Mouse (Mus musculus): ENCODE measurements around the gene Spata3. TPM values are rescaled to one million over a fixed set of nuclear protein-coding genes. Genes with fewer than 3 reads are reported as not detected.

Gene Spata3
- polyA plus RNA-seq, 1 experiment from 2014 or later, result not detected

DNA sequence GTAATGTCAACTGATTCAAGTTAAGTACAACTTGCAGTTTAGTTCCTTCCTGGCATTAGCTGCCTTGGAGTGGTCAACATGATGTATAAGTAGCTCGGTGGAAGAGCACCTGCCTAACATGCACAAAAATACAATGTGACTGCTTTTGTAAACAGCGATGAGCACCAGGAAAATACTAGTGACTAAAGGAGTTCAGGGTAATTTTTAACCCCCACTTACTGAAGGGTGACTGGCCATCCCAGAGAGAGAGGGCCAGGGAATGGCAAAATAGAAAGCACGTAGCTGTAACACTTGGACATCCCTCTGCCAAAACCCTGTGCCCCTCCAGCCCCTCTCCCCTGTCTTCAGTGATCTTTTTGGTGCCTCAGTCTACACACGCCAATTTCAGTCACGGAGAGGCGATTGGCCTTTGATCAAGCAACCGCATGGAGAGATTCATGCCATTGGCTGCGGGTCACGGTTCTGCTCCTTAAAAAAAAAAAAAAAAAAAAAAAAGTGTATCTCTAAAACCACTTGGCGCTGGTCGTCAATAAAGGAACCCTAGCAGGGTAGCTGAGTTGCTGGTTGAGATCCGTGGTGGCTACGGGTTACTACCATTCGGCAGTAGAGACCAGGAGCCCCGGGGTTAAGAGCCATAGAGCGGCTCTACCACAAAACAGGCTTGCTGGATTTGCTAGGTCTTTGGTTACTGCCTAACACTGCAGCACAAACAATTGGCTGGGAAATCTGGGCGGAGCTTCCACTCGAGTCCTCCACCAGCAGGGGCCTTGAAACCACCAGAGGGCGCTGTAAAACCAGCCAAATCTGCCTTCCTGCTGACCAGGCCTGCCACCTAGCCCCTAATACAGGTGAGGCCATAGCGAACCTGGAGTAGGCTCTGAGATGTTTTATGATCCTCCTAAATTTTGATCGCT, 42.5 kb downstream of the Spata3 start:
- ATAC-seq (ENCODE audit: low FRiP score) (peak; percentile 79), DNase-seq (ENCODE audit: low spot score) (peak; percentile 96)
- peak overlapping the region; percentile 18; the same call in 1 of the 2 replicates for H3K4me3 ChIP-seq (ENCODE audit: low read depth, low read length)
- WGBS, result 9% methylated on average over 21 of the region's 21 CpGs
- H3K9ac ChIP-seq (ENCODE audit: low read depth, low read length), result peak overlapping the region; percentile 52
- H3K36me3 ChIP-seq (ENCODE audit: control insufficient read depth, insufficient read depth, low read length), result no peaks in the 10 kb centered on the region
- peak overlapping the region; percentile 48 for H3K4me2 ChIP-seq (replicated peaks; ENCODE audit: low read depth, low read length)
- 0 out of 2 replicates have a peak overlapping the region, but pooled peaks have one; percentile 17 for H3K27ac ChIP-seq (ENCODE audit: low read depth, low read length)
- no peaks in the 10 kb centered on the region for H3K27me3 ChIP-seq (ENCODE audit: control insufficient read depth, insufficient read depth, low read length)
- H3K9me3 ChIP-seq (ENCODE audit: control insufficient read depth, low read length), result no peaks in the 10 kb centered on the region
- H3K4me1 ChIP-seq (replicated peaks; ENCODE audit: control insufficient read depth, insufficient read depth, low read length), result no peaks in the 10 kb centered on the region

DNA sequence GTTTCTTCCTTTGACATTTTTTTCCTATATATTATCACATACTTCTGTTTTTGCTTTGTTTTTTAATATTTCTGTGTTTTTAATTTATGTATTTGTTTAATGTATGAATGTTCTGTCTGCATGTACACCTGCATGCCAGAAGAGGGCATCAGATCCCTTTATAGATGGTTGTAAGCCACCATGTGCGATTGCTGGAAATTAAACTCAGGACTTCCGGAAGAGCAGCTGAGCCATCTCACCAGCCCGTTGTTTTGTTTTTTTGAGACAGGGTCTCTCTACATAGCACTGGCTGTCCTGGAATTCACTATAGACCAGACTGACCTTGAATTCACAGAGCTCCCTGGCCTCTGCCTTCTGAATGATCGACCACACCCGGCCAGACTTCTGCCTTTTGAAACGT, 45.9 kb downstream of the Spata3 start:
- DNase-seq (ENCODE audit: low spot score) (no peak), ATAC-seq (ENCODE audit: low FRiP score) (no peak)
- no peaks in the 10 kb centered on the region for H3K9me3 ChIP-seq (ENCODE audit: control insufficient read depth, low read length)
- H3K27me3 ChIP-seq (ENCODE audit: control insufficient read depth, insufficient read depth, low read length), result no peaks in the 10 kb centered on the region
- H3K4me2 ChIP-seq (replicated peaks; ENCODE audit: low read depth, low read length), result no peak overlapping the region
- H3K27ac ChIP-seq (ENCODE audit: low read depth, low read length), result no peak overlapping the region
- H3K4me1 ChIP-seq (replicated peaks; ENCODE audit: control insufficient read depth, insufficient read depth, low read length), result no peaks in the 10 kb centered on the region
- no peaks in the 10 kb centered on the region for H3K36me3 ChIP-seq (ENCODE audit: control insufficient read depth, insufficient read depth, low read length)
- no peak overlapping the region for H3K4me3 ChIP-seq (ENCODE audit: low read depth, low read length)
- H3K9ac ChIP-seq (ENCODE audit: low read depth, low read length), result no peak overlapping the region
- 89% methylated on average over 6 of the region's 6 CpGs for WGBS

DNA sequence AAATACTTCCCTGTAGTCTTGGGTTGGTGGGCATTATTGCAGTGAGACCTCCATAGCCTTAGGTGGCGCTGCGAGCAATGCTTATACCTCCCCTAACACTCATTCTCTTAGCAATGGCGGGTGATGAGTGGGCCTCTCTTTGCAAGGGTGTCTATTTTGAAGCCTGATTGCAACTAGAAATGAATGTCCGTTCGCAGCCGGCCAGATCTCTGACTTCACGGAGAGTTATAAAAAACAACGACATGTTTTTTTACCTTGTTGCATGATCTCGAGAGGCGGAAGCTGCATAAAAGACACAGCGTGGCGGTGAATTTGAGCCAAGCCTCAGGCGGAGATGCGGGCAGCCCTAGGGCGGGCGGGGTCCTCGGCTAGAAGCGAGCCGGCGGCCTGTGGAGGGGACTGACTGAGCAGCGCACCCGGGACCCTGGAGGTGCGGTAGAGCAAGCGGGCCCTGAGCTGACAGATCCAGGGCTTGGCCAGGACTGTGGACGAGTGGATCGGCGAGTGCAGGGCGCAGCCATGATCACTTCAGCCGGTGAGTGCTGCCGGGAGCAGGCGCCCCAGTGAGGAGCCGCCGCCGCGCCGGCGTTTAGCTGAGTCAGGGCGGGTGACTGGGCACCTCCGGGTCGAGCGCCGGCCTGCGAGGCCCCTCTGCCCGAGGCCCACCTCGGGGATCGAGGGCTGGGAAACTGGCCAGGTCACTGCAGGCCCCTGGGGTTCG, 47.8 kb downstream of the Spata3 start, which contains the start of gene Psmd1:
Gene Psmd1 (plus strand): TSS at position 117 of the 721 bp plus-strand sequence.
- peak; percentile 95 for ATAC-seq (ENCODE audit: low FRiP score)
- Histone ChIP-seq H3K9ac (ENCODE audit: low read depth, low read length) (peak within 1 kb of the TSS; percentile 93), H3K4me3 (ENCODE audit: low read depth, low read length) (peak within 1 kb of the TSS; percentile 88), H3K9me3 (ENCODE audit: control insufficient read depth, low read length) (no peaks in the 10 kb centered on the region), H3K36me3 (ENCODE audit: control insufficient read depth, insufficient read depth, low read length) (no peaks in the 10 kb centered on the region), H3K4me2 (replicated peaks; ENCODE audit: low read depth, low read length) (peak within 1 kb of the TSS; percentile 46), H3K27ac (ENCODE audit: low read depth, low read length) (peak within 1 kb of the TSS; percentile 73; the same call in 1 of the 2 replicates), H3K27me3 (ENCODE audit: control insufficient read depth, insufficient read depth, low read length) (no peaks in the 10 kb centered on the region), H3K4me1 (replicated peaks; ENCODE audit: control insufficient read depth, insufficient read depth, low read length) (no peaks in the 10 kb centered on the region)
- DNase-seq (ENCODE audit: low spot score), result peak; percentile 96
- under 1% methylated on average over 47 of the region's 47 CpGs for WGBS

DNA sequence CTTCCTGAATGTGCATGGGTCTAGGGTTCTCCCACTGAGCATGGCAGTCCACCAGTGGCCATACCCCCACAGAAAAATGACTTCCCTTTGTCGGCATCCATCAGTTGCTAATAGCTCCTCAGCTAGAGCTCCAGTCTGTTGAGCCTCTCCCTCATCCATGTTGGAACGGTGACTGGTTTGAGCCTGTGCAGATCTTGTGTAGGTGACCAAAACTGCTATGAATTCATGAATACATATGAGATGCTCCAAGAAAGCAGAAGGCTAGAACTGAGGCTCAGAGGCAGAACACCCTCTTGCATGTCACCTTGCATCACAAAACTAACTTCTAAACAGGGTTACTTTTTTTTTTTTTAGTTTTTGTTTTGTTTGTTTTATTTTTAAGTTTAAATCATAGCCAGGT, 59.9 kb downstream of the Spata3 start:
- no peak overlapping the region for H3K9ac ChIP-seq (ENCODE audit: low read depth, low read length)
- 95% methylated on average over 2 of the region's 2 CpGs for WGBS
- ATAC-seq (ENCODE audit: low FRiP score) (no peak), DNase-seq (ENCODE audit: low spot score) (no peak)
- no peaks in the 10 kb centered on the region for H3K9me3 ChIP-seq (ENCODE audit: control insufficient read depth, low read length)
- peaks cover 9% of the 10 kb centered on the region; the same call in 1 of the 2 replicates for H3K36me3 ChIP-seq (ENCODE audit: control insufficient read depth, insufficient read depth, low read length)
- no peaks in the 10 kb centered on the region for H3K4me1 ChIP-seq (replicated peaks; ENCODE audit: control insufficient read depth, insufficient read depth, low read length)
- H3K4me3 ChIP-seq (ENCODE audit: low read depth, low read length), result no peak overlapping the region
- no peak overlapping the region for H3K4me2 ChIP-seq (replicated peaks; ENCODE audit: low read depth, low read length)
- H3K27ac ChIP-seq (ENCODE audit: low read depth, low read length), result no peak overlapping the region
- no peaks in the 10 kb centered on the region for H3K27me3 ChIP-seq (ENCODE audit: control insufficient read depth, insufficient read depth, low read length)

Other genes with a start within 250 kb of the Spata3 start
- gene A630001G21Rik, start 238.2 kb upstream of the Spata3 start, polyA plus RNA-seq (2014; fragmentation: Nextera tagmentation; extraction: Ambion mirVana), result 1.4 and 2.3 TPM in 2 replicates
- gene Cab39, start 223.4 kb upstream of the Spata3 start, polyA plus RNA-seq (2014; fragmentation: Nextera tagmentation; extraction: Ambion mirVana), result 72.7 and 77.1 TPM in 2 replicates
- 85.7 and 86.1 TPM in 2 replicates for gene Itm2c, start 122.5 kb upstream of the Spata3 start, polyA plus RNA-seq (2014; fragmentation: Nextera tagmentation; extraction: Ambion mirVana)
- 0.46 and 0.60 TPM in 2 replicates for gene 4933407L21Rik, start 88.3 kb upstream of the Spata3 start, polyA plus RNA-seq (2014; fragmentation: Nextera tagmentation; extraction: Ambion mirVana)
- 0.08 TPM in 1 of 2 replicates, not detected in the other for gene Gpr55, start 55.8 kb upstream of the Spata3 start, polyA plus RNA-seq (2014; fragmentation: Nextera tagmentation; extraction: Ambion mirVana)
- gene 2810459M11Rik, start 29.0 kb downstream of the Spata3 start, polyA plus RNA-seq (2014; fragmentation: Nextera tagmentation; extraction: Ambion mirVana), result 0.18 and 0.42 TPM in 2 replicates
- 216 and 247 TPM in 2 replicates for gene Psmd1, start 47.6 kb downstream of the Spata3 start, polyA plus RNA-seq (2014; fragmentation: Nextera tagmentation; extraction: Ambion mirVana)
- gene Htr2b, start 95.2 kb downstream of the Spata3 start, polyA plus RNA-seq (2014; fragmentation: Nextera tagmentation; extraction: Ambion mirVana), result 0.28 and 0.88 TPM in 2 replicates
- gene Gm21972, start 116.8 kb downstream of the Spata3 start, polyA plus RNA-seq (2014; fragmentation: Nextera tagmentation; extraction: Ambion mirVana), result 0.33 TPM in 1 of 2 replicates, not detected in the other
- 33.9 and 36.1 TPM in 2 replicates for gene Armc9, start 138.0 kb downstream of the Spata3 start, polyA plus RNA-seq (2014; fragmentation: Nextera tagmentation; extraction: Ambion mirVana)